Mouse (Mus musculus) ES-Bruce4 (cell line): ENCODE data around the gene Thbd. TPM values are rescaled to one million over a fixed set of nuclear protein-coding genes. Genes with fewer than 3 reads are reported as not detected.

Source experiments
- H3K27ac ChIP-seq: 2 replicates; pipeline ENCODE4 v1.5.1; 2012; ENCODE audit warnings: low read length, inconsistent platforms; ENCODE audit not compliant: insufficient read depth
- H3K27me3 ChIP-seq: 2 replicates; pipeline ENCODE4 v1.6.1; 2012; ENCODE audit warnings: mild to moderate bottlenecking, low read length, inconsistent platforms; ENCODE audit not compliant: control insufficient read depth, poor library complexity, insufficient read depth, severe bottlenecking
- H3K36me3 ChIP-seq: 2 replicates; pipeline ENCODE4 v1.6.1; 2012; ENCODE audit warnings: inconsistent platforms, mild to moderate bottlenecking, low read length, moderate library complexity; ENCODE audit not compliant: control insufficient read depth, poor library complexity, insufficient read depth, severe bottlenecking
- H3K4me1 ChIP-seq: one replicate; pipeline ENCODE4 v1.8.1; 2011; ENCODE audit warnings: low read length; ENCODE audit not compliant: control insufficient read depth, insufficient read depth
- H3K4me3 ChIP-seq: 2 replicates; pipeline ENCODE4 v1.5.1; 2011; ENCODE audit warnings: low read depth, mild to moderate bottlenecking, low read length
- H3K9ac ChIP-seq: 2 replicates; pipeline ENCODE4 v1.6.1; 2012; ENCODE audit warnings: low read depth, mild to moderate bottlenecking, inconsistent platforms; ENCODE audit not compliant: poor library complexity, severe bottlenecking
- H3K9me3 ChIP-seq: replicated peaks from 2 replicates; pipeline ENCODE4 v1.6.1; 2012; ENCODE audit warnings: mild to moderate bottlenecking, low read length, inconsistent platforms; ENCODE audit not compliant: control insufficient read depth, poor library complexity, insufficient read depth, severe bottlenecking
- CTCF ChIP-seq: IDR thresholded peaks from one replicate; pipeline ENCODE4 v1.8.1; 2011; ENCODE audit warnings: low read depth, low read length
- EP300 ChIP-seq: IDR thresholded peaks from 2 replicates; pipeline ENCODE4 v1.6.1; 2011; ENCODE audit warnings: low read depth, low read length; ENCODE audit not compliant: insufficient read depth
- POLR2A ChIP-seq: IDR thresholded peaks from one replicate; pipeline ENCODE4 v1.8.1; 2011; ENCODE audit warnings: low read length; ENCODE audit not compliant: insufficient read depth
- polyA plus RNA-seq: library from polyadenylated mRNA; stranded (reverse); fragments of >200 nt; gene quantifications from 2 replicates; pipeline ENCODE4 v1.2.4, GENCODE M21; 2011; ENCODE audit warnings: low read depth; ENCODE audit not compliant: missing spikeins, insufficient read depth, insufficient read length

Gene Thbd
- polyA plus RNA-seq, 1 experiment = 1.5 TPM

- Histone ChIP-seq H3K4me3 (no peak overlapping the region), H3K9ac (no peak overlapping the region), H3K27me3 (peaks cover 1% of the 10 kb centered on the region; the same call in 1 of the 2 replicates), H3K4me1 (no peaks in the 10 kb centered on the region), H3K36me3 (no peaks in the 10 kb centered on the region), H3K27ac (no peak overlapping the region), H3K9me3 (no peaks in the 10 kb centered on the region)
- TF ChIP-seq EP300 = no peak
- no peak for TF ChIP-seq CTCF
- TF ChIP-seq POLR2A = no peak
These were observed 41.7 kb upstream of the Thbd start for GRCm38 (mm10) chr2:148449659-148450058.

GRCm38 (mm10) chr2:148446446-148446845 is 38.5 kb upstream of the Thbd start:
- Histone ChIP-seq H3K4me1 (no peaks in the 10 kb centered on the region), H3K4me3 (no peak overlapping the region), H3K9ac (no peak overlapping the region), H3K9me3 (no peaks in the 10 kb centered on the region), H3K36me3 (no peaks in the 10 kb centered on the region), H3K27me3 (peaks cover 1% of the 10 kb centered on the region; the same call in 1 of the 2 replicates), H3K27ac (no peak overlapping the region)
- TF ChIP-seq EP300 (no peak), CTCF (no peak), POLR2A (no peak)

- Histone ChIP-seq H3K27ac (no peak overlapping the region), H3K9ac (no peak overlapping the region), H3K4me3 (no peak overlapping the region), H3K4me1 (no peaks in the 10 kb centered on the region), H3K9me3 (no peaks in the 10 kb centered on the region), H3K27me3 (peaks cover 1% of the 10 kb centered on the region; the same call in 1 of the 2 replicates), H3K36me3 (no peaks in the 10 kb centered on the region)
- TF ChIP-seq POLR2A (no peak), CTCF (no peak), EP300 (no peak)
These were observed 37.6 kb upstream of the Thbd start for GRCm38 (mm10) chr2:148445616-148446015.

- Histone ChIP-seq H3K4me3 (no peak overlapping the region), H3K9me3 (no peaks in the 10 kb centered on the region), H3K27ac (no peak overlapping the region), H3K27me3 (no peaks in the 10 kb centered on the region; the same call in 1 of the 2 replicates), H3K4me1 (no peaks in the 10 kb centered on the region), H3K9ac (no peak overlapping the region), H3K36me3 (no peaks in the 10 kb centered on the region)
- TF ChIP-seq EP300 (no peak), CTCF (no peak), POLR2A (no peak)
These were observed 36.5 kb upstream of the Thbd start for GRCm38 (mm10) chr2:148444472-148444871.

GRCm38 (mm10) chr2:148443249-148443958 is 35.4 kb upstream of the Thbd start, which contains the start of gene Cd93:
Gene Cd93, minus strand, starts transcription at chr2:148443563.
- no peak within 1 kb of the TSS for H3K9ac ChIP-seq
- no peak within 1 kb of the TSS for H3K27ac ChIP-seq
- no peaks in the 10 kb centered on the region for H3K9me3 ChIP-seq
- H3K4me3 ChIP-seq = no peak within 1 kb of the TSS
- no peaks in the 10 kb centered on the region; the same call in 1 of the 2 replicates for H3K27me3 ChIP-seq
- H3K4me1 ChIP-seq = no peaks in the 10 kb centered on the region
- no peak for TF ChIP-seq POLR2A
- TF ChIP-seq EP300 = no peak
- TF ChIP-seq CTCF = no peak
- H3K36me3 ChIP-seq = no peaks in the 10 kb centered on the region

- H3K27ac ChIP-seq = no peak overlapping the region
- H3K9ac ChIP-seq = no peak overlapping the region
- H3K36me3 ChIP-seq = no peaks in the 10 kb centered on the region
- TF ChIP-seq CTCF (no peak), EP300 (no peak), POLR2A (no peak)
- no peaks in the 10 kb centered on the region for H3K4me1 ChIP-seq
- H3K9me3 ChIP-seq = no peaks in the 10 kb centered on the region
- H3K27me3 ChIP-seq = no peaks in the 10 kb centered on the region; the same call in 1 of the 2 replicates
- no peak overlapping the region for H3K4me3 ChIP-seq
These were observed 34.7 kb upstream of the Thbd start for GRCm38 (mm10) chr2:148442710-148443109.
